Mouse (Mus musculus): ENCODE measurements at regions not wholly inside any gene's neighbourhood (a gene's known extent, or its start where the extent isn't known, plus 50 kb on each side); places are given as distances from the start of the nearest gene placed in this dataset.
"Not testable (repeated sequence)": the region's sequence is repeated elsewhere in the genome, so short reads cannot be mapped to it uniquely, and the experiment has no call there.

GRCm38 (mm10) chr3:121589494-121589885 is 57.3 kb upstream of the Slc44a3 start:
- no peaks in the 10 kb centered on the region for H3K9me3 ChIP-seq (ENCODE audit: control insufficient read depth, low read length)
- H3K4me3 ChIP-seq (ENCODE audit: low read depth, low read length): no peak overlapping the region
- 0 out of 2 replicates have a peak, but pooled peaks cover 8% of the 10 kb centered on the region for H3K4me1 ChIP-seq (ENCODE audit: control insufficient read depth, insufficient read depth, low read length)
- H3K9ac ChIP-seq (replicated peaks; ENCODE audit: low read depth, low read length): no peak overlapping the region
- no peak overlapping the region for H3K27ac ChIP-seq (ENCODE audit: low read depth, low read length)
- 92% methylated on average over 9 of the region's 9 CpGs for WGBS
- no peak overlapping the region for H3K4me2 ChIP-seq (ENCODE audit: low read depth, low read length)
- no peaks in the 10 kb centered on the region for H3K27me3 ChIP-seq (ENCODE audit: control insufficient read depth, insufficient read depth, low read length)
- no peak for ATAC-seq (ENCODE audit: low read depth)
- no peaks in the 10 kb centered on the region for H3K36me3 ChIP-seq (ENCODE audit: control insufficient read depth, insufficient read depth, low read length)

DNA sequence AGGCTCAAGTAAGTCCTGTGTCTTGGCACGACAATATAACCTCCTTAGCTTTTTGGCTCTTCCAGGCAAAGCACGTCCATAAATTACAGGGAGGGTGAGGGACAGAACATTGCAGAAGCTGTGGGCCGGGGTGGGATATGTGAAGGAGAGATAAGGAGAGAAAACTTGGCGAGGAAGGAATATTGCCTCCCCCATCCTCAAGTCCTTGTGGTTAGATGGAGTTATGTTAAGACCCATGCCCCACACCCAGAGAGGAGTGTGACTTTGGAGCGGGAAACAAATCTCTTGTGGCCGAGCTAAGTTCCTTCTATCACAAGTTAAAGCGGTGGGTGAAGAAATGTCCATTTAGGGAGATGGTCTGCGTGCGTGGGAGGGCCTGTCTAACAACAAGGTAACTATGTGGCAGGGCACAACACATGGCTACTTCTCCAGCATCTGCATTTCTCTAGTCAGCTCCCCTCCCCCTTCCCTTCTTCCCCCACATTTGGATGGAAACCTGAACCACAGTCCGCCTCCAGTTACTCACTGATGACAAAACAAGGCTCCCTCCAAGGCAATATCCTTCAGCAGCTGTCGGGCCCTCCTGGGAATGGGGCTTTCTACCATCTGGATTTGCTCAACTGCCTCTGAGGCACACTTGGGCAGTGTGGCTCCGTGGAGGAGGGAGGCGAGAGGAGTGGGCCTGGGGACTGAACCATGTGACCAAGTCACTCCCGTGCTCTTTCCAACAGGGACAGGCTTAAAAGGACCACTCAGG is 56.7 kb upstream of the Slc44a3 start:
- Histone ChIP-seq H3K9ac (replicated peaks; ENCODE audit: low read depth, low read length) (no peak overlapping the region), H3K9me3 (ENCODE audit: control insufficient read depth, low read length) (no peaks in the 10 kb centered on the region), H3K36me3 (ENCODE audit: control insufficient read depth, insufficient read depth, low read length) (no peaks in the 10 kb centered on the region), H3K4me3 (ENCODE audit: low read depth, low read length) (no peak overlapping the region), H3K4me2 (ENCODE audit: low read depth, low read length) (no peak overlapping the region), H3K27ac (ENCODE audit: low read depth, low read length) (no peak overlapping the region), H3K4me1 (ENCODE audit: control insufficient read depth, insufficient read depth, low read length) (0 out of 2 replicates have a peak, but pooled peaks cover 8% of the 10 kb centered on the region), H3K27me3 (ENCODE audit: control insufficient read depth, insufficient read depth, low read length) (no peaks in the 10 kb centered on the region)
- WGBS: 57% methylated on average over 14 of the region's 14 CpGs
- peak; percentile 76; the same call in 1 of the 2 replicates for ATAC-seq (ENCODE audit: low read depth)

DNA sequence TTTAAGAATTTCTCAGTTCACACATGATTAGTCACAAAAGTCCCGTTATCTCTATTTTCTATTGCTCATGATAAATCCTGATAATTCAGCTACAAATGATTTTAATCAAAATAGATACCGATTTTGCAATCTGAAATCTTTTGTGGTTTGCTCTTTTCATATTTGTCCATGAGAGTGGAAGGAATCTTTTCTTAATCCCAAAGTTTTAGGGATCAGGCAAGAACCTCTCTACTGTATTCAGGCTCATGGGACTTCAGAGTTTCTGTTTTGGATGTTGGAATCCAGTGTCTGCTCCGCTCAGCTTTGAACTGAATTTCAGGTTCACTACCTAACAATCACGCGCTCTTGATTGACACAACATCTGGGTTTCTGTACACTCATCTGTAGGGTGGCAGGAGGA is 53.1 kb upstream of the Slc44a3 start:
- H3K27me3 ChIP-seq (ENCODE audit: control insufficient read depth, insufficient read depth, low read length): no peaks in the 10 kb centered on the region
- no peak overlapping the region for H3K9ac ChIP-seq (replicated peaks; ENCODE audit: low read depth, low read length)
- 0 out of 2 replicates have a peak, but pooled peaks cover 8% of the 10 kb centered on the region for H3K4me1 ChIP-seq (ENCODE audit: control insufficient read depth, insufficient read depth, low read length)
- H3K9me3 ChIP-seq (ENCODE audit: control insufficient read depth, low read length): no peaks in the 10 kb centered on the region
- no peak overlapping the region for H3K27ac ChIP-seq (ENCODE audit: low read depth, low read length)
- no peak for ATAC-seq (ENCODE audit: low read depth)
- 94% methylated on average over 5 of the region's 5 CpGs for WGBS
- no peak overlapping the region for H3K4me3 ChIP-seq (ENCODE audit: low read depth, low read length)
- H3K4me2 ChIP-seq (ENCODE audit: low read depth, low read length): no peak overlapping the region
- no peaks in the 10 kb centered on the region for H3K36me3 ChIP-seq (ENCODE audit: control insufficient read depth, insufficient read depth, low read length)

DNA sequence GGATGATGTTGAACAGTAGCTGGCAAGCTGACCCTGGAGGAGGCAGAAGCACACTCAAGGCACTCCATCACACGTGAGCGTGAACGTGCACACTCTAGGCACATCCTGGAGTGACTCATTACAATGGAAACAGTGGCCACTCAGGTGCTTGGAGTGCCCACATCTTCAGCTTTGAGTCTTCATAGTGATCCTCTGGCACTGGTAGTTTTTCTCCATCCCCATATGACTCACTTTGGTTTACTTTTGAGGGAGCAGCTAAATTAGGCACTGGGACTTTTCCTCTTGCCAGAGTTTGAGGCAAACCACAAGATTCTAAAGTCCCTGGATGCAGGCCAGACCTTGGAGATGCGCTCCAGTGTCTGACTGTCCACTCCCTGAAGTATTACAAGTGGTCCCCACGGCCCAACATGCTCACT is 52.5 kb upstream of the Slc44a3 start:
- H3K27me3 ChIP-seq (ENCODE audit: control insufficient read depth, insufficient read depth, low read length): no peaks in the 10 kb centered on the region
- no peaks in the 10 kb centered on the region for H3K9me3 ChIP-seq (ENCODE audit: control insufficient read depth, low read length)
- WGBS: 90% methylated on average over 5 of the region's 5 CpGs
- no peak overlapping the region for H3K27ac ChIP-seq (ENCODE audit: low read depth, low read length)
- H3K4me3 ChIP-seq (ENCODE audit: low read depth, low read length): no peak overlapping the region
- no peak for ATAC-seq (ENCODE audit: low read depth)
- no peaks in the 10 kb centered on the region for H3K36me3 ChIP-seq (ENCODE audit: control insufficient read depth, insufficient read depth, low read length)
- H3K4me2 ChIP-seq (ENCODE audit: low read depth, low read length): no peak overlapping the region
- H3K4me1 ChIP-seq (ENCODE audit: control insufficient read depth, insufficient read depth, low read length): 0 out of 2 replicates have a peak, but pooled peaks cover 8% of the 10 kb centered on the region
- no peak overlapping the region for H3K9ac ChIP-seq (replicated peaks; ENCODE audit: low read depth, low read length)

DNA sequence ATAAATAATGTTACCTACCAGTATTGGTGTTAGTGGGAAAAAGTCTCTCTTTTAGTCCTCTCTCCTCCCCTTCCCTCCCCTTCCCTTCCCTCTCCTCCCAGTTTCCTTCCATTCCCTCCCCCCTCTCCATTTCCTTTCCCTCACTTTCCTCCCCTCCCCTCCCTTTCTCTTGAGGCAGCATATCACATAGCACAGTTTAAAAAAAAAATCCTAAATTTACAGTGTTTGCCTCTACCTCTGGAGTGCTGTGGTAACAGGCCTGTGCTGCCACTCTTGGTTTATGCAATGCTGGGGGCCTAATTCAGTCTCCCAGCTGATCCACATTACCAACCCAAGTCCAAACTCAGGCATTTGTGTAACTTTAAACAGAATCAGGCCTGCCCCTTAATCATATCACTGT is 52.1 kb upstream of the Slc44a3 start:
- Histone ChIP-seq H3K9me3 (ENCODE audit: control insufficient read depth, low read length) (no peaks in the 10 kb centered on the region), H3K27me3 (ENCODE audit: control insufficient read depth, insufficient read depth, low read length) (no peaks in the 10 kb centered on the region), H3K4me3 (ENCODE audit: low read depth, low read length) (no peak overlapping the region), H3K27ac (ENCODE audit: low read depth, low read length) (no peak overlapping the region), H3K4me1 (ENCODE audit: control insufficient read depth, insufficient read depth, low read length) (0 out of 2 replicates have a peak, but pooled peaks cover 8% of the 10 kb centered on the region), H3K9ac (replicated peaks; ENCODE audit: low read depth, low read length) (no peak overlapping the region), H3K4me2 (ENCODE audit: low read depth, low read length) (no peak overlapping the region), H3K36me3 (ENCODE audit: control insufficient read depth, insufficient read depth, low read length) (no peaks in the 10 kb centered on the region)
- ATAC-seq (ENCODE audit: low read depth): no peak

DNA sequence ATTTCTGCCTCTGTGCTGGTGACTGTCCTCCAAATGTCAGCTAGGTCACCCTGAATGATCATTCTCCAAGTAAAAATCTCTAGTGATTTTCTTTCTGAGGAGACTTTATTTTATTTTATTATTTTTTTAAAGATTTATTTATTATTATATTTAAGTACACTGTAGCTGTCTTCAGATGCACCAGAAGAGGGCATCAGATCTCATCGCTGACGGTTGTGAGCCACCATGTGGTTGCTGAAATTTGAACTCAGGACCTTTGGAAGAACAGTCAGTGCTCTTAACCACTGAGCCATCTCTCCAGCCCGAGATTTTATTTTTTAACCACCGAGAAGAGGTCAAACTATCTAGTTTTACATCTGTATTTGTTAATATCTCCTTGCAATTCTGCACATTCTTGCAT is 50.5 kb upstream of the Slc44a3 start:
- not testable (repeated sequence) for H3K27ac ChIP-seq (ENCODE audit: low read depth, low read length); H3K9ac ChIP-seq (replicated peaks; ENCODE audit: low read depth, low read length); ATAC-seq (ENCODE audit: low read depth); H3K36me3 ChIP-seq (ENCODE audit: control insufficient read depth, insufficient read depth, low read length); H3K4me1 ChIP-seq (ENCODE audit: control insufficient read depth, insufficient read depth, low read length); H3K9me3 ChIP-seq (ENCODE audit: control insufficient read depth, low read length); H3K27me3 ChIP-seq (ENCODE audit: control insufficient read depth, insufficient read depth, low read length); H3K4me2 ChIP-seq (ENCODE audit: low read depth, low read length); H3K4me3 ChIP-seq (ENCODE audit: low read depth, low read length)
- 87% methylated on average over 4 of the region's 4 CpGs for WGBS
